Mouse (Mus musculus): Measurements from ENCODE around the gene Tmem218.

Gene Tmem218

DNA sequence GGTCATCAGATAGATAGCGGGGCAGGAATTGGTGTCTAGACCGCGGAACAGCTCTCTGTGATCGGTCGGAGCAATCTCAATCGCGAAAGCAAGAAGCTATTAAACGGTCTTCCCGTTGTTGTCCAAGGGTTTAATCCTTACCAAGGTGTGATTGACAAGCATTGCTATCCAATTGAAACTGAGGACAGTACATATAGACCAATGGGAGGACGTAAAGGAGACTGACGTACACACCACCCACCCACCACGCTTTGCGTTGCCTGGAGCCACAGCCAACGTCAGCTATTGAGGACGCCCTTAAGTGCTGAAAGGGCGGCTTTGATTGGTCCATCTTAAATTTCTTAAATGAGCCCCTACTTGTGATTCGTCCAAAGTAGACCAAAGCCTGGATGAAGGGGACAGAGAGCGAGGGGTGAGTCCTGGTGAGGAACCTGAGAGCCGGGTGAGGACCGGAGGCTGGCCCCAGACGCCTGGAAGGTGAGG lies at the start of gene Tmem218:
TSS of gene Tmem218 (plus strand) at position 295 of the 483 bp plus-strand sequence.
- peak; percentile 92 to 96 for DNase-seq

DNA sequence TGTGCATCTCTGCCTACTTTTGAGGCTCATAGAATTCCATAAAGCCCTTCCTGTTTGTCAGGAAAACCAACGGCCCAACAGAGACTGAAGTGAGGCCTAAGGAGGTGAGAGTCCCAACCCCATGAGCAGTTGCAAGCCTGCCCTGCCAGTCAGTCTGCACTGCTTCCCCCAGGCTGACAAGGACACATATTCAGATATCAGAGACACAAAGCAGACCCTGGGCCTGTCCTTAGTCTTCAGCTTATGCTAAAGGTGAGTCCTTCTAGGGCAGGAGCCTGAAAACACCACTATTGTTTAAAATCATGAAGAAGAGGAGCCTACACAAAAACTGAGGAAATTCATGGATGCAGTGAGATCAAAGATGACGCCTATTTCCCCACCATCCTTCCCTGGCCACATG lies 47.3 kb upstream of the Tmem218 start:
- no peak for DNase-seq

- DNase-seq: peak in 1 of 2 experiments; percentile 45
Observed at GRCm38 (mm10) chr9:37166899-37167298, 41.1 kb upstream of the Tmem218 start.

DNA sequence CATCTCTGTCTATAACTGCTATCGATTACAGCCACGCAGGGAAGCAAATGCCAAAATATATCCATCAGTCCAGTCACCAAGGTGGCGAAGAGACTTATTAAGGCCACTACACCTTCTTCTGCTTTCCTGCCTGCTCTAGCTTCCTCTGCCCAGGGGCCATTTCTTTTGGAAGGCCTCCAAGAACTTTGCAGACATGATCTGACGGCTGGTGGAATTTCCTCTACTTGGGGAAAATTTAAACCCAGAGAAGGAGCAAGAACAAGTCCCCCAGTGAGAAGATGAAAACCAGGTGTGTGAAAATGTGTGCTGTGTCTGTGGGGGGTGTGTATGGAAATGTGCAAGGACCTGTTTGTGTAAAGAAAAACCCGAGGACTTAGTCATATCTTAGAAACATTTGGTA lies 34.6 kb upstream of the Tmem218 start:
- DNase-seq: peak; percentile 27 to 50

- peak in 1 of 2 experiments; percentile 27 for DNase-seq
Observed at GRCm38 (mm10) chr9:37176002-37176401, 32.0 kb upstream of the Tmem218 start.

GRCm38 (mm10) chr9:37177107-37177506 lies 30.9 kb upstream of the Tmem218 start:
- DNase-seq: peak; percentile 53 to 74

DNA sequence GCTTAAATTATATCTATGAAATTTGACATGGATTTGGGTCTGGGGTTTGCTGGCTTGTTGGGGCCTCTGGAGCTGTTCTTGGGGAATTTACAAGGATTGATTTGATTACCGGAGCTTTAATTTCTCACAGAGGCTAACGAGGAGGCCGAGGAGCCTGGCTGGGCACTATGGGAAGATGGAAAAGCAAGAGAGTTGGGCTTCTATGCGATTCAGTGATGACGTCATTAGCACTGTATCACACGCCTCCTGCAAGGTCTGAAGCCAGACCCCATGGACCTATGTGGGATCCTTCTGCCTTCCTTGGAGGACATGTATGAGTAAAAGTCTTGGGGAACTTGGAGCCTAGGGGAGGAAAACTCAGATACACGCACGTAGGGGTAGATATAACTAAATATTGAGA lies 30.5 kb upstream of the Tmem218 start:
- no peak for DNase-seq

GRCm38 (mm10) chr9:37178911-37179310 lies 29.1 kb upstream of the Tmem218 start:
- DNase-seq: no peak

- no peak for DNase-seq
Observed at GRCm38 (mm10) chr9:37179596-37179995, 28.4 kb upstream of the Tmem218 start.

- DNase-seq: no peak
Observed at GRCm38 (mm10) chr9:37181596-37181995, 26.4 kb upstream of the Tmem218 start.

GRCm38 (mm10) chr9:37183176-37183575 lies 24.8 kb upstream of the Tmem218 start:
- DNase-seq: no peak

GRCm38 (mm10) chr9:37187407-37187806 lies 20.6 kb upstream of the Tmem218 start:
- DNase-seq: no peak

GRCm38 (mm10) chr9:37188024-37188423 lies 20.0 kb upstream of the Tmem218 start:
- DNase-seq: no peak

GRCm38 (mm10) chr9:37197067-37197466 lies 11.0 kb upstream of the Tmem218 start:
- DNase-seq: no peak

- DNase-seq: no peak
Observed at GRCm38 (mm10) chr9:37200414-37200813, 7.6 kb upstream of the Tmem218 start.

GRCm38 (mm10) chr9:37203884-37204283 lies 4.1 kb upstream of the Tmem218 start:
- DNase-seq: no peak

DNA sequence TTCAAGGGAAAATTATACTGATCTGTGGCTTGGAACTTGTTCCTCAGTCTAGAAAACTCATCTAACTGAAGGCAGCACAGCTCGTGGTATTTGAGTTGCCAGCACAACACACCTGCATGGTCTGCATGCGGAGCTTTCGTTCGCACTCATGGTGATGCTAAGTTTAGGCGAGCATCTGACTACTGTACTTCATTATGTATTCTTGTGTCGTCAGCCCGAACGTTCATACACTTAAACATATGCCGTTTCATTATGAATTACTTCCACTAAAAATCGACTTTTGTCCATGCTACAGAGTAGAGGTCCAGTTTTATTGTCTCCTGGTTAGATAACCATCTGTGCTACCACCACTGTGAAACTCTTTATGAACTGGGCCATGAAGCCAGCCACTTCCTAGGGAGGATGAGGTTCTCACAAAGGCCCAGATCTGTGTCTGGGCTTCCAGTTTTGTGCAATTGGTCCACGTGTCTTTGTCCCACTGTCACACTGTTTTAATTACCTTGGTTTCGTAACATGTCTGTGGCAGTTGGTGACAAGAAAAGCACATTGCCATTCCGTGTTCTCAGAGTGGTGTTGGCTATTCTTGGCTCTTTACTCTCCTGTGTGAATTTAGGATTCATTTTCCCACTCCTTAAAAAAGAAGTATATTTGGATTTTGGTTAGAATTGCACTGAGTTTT lies 5.2 kb downstream of the Tmem218 start:
- DNase-seq: no peak

- no peak for DNase-seq
Observed at GRCm38 (mm10) chr9:37214327-37215060, 6.5 kb downstream of the Tmem218 start.

- DNase-seq: no peak
Observed at GRCm38 (mm10) chr9:37220755-37221154, 12.7 kb downstream of the Tmem218 start.

GRCm38 (mm10) chr9:37225581-37225980 lies 17.6 kb downstream of the Tmem218 start:
- no peak for DNase-seq

DNA sequence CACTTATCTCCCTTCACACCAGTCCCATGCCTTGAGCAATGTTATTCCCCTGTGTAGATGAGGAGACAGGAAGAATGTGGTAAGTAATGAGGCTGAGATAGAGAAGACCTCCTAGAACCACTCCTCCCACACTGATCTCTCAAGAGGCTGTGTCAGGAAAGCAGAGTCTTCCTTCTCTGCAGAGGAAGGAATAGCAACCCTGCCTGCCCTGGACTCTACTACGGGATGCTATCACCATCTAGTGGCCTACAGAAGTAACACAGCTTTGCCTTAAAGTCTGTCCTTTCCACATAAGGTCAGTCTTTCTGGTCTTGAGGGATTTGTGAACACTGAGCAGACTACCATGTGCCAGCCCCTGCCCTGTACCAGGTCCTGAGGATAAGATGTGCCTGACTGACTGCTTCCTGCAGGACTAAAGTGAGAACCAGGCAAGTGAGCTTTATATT lies 21.9 kb downstream of the Tmem218 start:
- peak; percentile 79 to 83 for DNase-seq

DNA sequence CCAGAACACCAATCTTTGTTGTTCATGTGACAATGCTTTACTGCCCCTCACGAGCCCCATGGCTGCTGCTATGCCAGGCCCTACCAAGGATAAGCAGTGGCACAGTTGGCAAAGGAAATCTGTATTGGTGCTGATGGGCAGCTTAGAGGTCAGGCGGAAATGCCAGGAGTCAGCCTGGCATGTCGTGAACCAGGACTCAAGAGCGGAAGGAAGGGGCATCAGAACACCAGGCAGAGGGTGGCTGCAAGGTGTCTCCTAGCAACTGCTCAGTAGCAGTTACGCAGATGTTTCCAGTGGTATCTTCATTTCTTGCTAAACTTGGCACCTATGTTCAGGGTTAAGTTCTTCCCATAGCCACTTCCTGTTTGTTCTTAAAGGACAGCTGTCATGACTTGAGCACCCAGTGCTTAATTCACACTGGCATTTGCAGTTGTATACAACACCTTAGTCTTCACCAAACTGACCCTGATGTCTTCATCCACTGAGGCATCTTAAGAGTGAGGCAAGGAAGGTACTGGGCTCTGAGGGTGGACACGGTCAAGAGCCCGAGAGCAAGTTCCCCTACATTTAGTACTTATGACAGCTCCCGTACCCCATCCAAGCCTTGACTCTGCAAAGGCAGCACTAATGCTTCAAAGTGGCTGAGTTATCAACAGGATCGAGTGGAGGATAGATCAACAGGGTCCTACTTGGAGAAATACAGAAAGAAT lies 22.6 kb downstream of the Tmem218 start:
- no peak for DNase-seq

Measured in cerebellum, postnatal 14 days (tissue).